ENCODE assay signal across 12 mouse cellular contexts in the genomic region with DNA sequence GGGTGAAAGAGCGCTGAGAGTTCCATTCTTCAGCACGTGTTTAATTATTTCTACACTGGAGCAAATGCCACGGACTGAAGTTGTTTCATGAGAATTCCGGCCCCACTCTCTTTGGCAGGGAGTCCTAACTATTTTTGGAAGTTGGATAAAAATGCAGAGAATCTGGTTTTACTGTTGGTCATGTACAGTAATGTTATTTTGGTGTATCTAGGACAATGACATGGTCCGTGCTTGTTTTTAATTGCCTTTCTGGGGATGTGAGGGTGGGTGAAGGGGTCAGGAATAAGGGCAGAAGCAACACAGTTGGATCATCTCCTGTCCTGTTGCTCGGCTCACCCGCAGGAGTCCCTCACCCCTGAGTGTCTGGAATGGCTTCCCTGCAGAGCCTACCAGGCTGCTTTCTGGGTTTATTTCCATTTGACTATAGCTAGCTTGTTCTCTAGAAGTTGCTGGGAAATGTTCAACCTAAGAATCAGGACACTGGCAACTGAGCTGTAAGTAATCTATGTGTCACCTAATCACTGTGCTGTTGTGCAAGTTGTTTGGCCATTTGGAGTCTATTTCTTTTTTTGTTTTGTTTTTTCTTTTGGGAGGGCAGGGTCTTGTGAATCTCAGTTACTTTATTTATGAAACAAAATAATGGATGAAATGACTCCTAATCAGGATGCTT. TPM values are rescaled to one million over a fixed set of nuclear protein-coding genes. Genes with fewer than 3 reads are reported as not detected.
A peak's percentile ranks its signal among the peaks of the same experiment; 100 is the strongest.
DNase-seq lines count a peak whose midpoint lies in the region; ATAC-seq and TF ChIP-seq lines count a peak whose summit lies in the region.
"Had no signal": no experiment of that assay in that cellular context is flagged by ENCODE, and none has a peak within 500 bp of the region (broad histone marks: within the 10 kb centered on the region; RNA-seq: fewer than 3 reads in every experiment).

No protein-coding gene starts in this region.

- no peak for DNase-seq in gastrocnemius, adult 2 months
- no peak for DNase-seq in gastrocnemius, adult 8-10 months (ENCODE audit: low spot score in 2 of 2)
- DNase-seq in limb, embryonic 14.5 days (ENCODE audit: low spot score), result peak; percentile 41
- DNase-seq in limb, embryonic 10.5 days (ENCODE audit: low spot score), result no peak
- peak; percentile 62 for DNase-seq in lung, postnatal 10 days
- DNase-seq in hindbrain, embryonic 10.5 days (ENCODE audit: low spot score), result no peak
- no peak for DNase-seq in frontal cortex, postnatal 25 days (ENCODE audit: low spot score in 2 of 2)
- DNase-seq: cerebellum, adult 8-10 months; thymus, postnatal 25 days had no signal

- H3K9ac ChIP-seq in limb, embryonic 14.5 days (ENCODE audit: low read depth, low read length, severe bottlenecking), result no peak overlapping the region
- H3K9ac ChIP-seq in kidney, embryonic 14.5 days (ENCODE audit: low read depth, low read length), result no peak overlapping the region
- H3K9ac ChIP-seq: forebrain, embryonic 15.5 days had no signal

- H3K9me3 ChIP-seq in limb, embryonic 14.5 days (ENCODE audit: control insufficient read depth, low read length), result no peaks in the 10 kb centered on the region
- H3K9me3 ChIP-seq in limb, embryonic 10.5 days (replicated peaks), result no peaks in the 10 kb centered on the region
- no peaks in the 10 kb centered on the region for H3K9me3 ChIP-seq in kidney, embryonic 14.5 days (ENCODE audit: control insufficient read depth, low read length)
- H3K9me3 ChIP-seq in hindbrain, embryonic 10.5 days, result no peaks in the 10 kb centered on the region
- H3K9me3 ChIP-seq: forebrain, embryonic 15.5 days; midbrain, embryonic 10.5 days had no signal

- 0 out of 2 replicates have a peak, but pooled peaks cover 5% of the 10 kb centered on the region for H3K4me1 ChIP-seq in limb, embryonic 14.5 days (ENCODE audit: control insufficient read depth, insufficient read depth, low read length)
- H3K4me1 ChIP-seq in limb, embryonic 10.5 days, result no peaks in the 10 kb centered on the region
- no peaks in the 10 kb centered on the region for H3K4me1 ChIP-seq in kidney, embryonic 14.5 days (ENCODE audit: control insufficient read depth, insufficient read depth, low read length)
- H3K4me1 ChIP-seq in hindbrain, embryonic 10.5 days (replicated peaks), result no peaks in the 10 kb centered on the region
- H3K4me1 ChIP-seq: forebrain, embryonic 15.5 days; midbrain, embryonic 10.5 days had no signal

- TF ChIP-seq POLR2A in limb, embryonic 14.5 days (IDR thresholded peaks at IDR 0.05; ENCODE audit: borderline replicate concordance, extremely low read depth, insufficient read depth, insufficient read length), result no peak

- no peak for TF ChIP-seq CTCF in gastrocnemius, adult 2 months (IDR thresholded peaks at IDR 0.05)

- no peaks in the 10 kb centered on the region for H3K27me3 ChIP-seq in limb, embryonic 14.5 days (ENCODE audit: control insufficient read depth, insufficient read depth, low read length)
- no peaks in the 10 kb centered on the region for H3K27me3 ChIP-seq in limb, embryonic 10.5 days (ENCODE audit: low read depth, poor library complexity, severe bottlenecking)
- no peaks in the 10 kb centered on the region for H3K27me3 ChIP-seq in kidney, embryonic 14.5 days (ENCODE audit: control insufficient read depth, insufficient read depth, low read length)
- no peaks in the 10 kb centered on the region for H3K27me3 ChIP-seq in hindbrain, embryonic 10.5 days (ENCODE audit: insufficient read depth, poor library complexity, severe bottlenecking)
- H3K27me3 ChIP-seq: forebrain, embryonic 15.5 days had no signal

- WGBS in limb, embryonic 14.5 days, result 57% methylated on average over 7 of the region's 7 CpGs
- WGBS in limb, embryonic 10.5 days, result 83% methylated on average over 7 of the region's 7 CpGs
- 56% methylated on average over 7 of the region's 7 CpGs for WGBS in kidney, embryonic 14.5 days
- 72% methylated on average over 7 of the region's 7 CpGs for WGBS in hindbrain, embryonic 10.5 days

- no peak for ATAC-seq in limb, embryonic 14.5 days (ENCODE audit: low FRiP score, low read depth)
- no peak for ATAC-seq in kidney, embryonic 14.5 days (ENCODE audit: low FRiP score, low TSS enrichment)
- ATAC-seq: forebrain, embryonic 15.5 days had no signal

- intact Hi-C loops in gastrocnemius, adult 2 months (cut with DNase I), result no loop called here

- H3K4me3 ChIP-seq in gastrocnemius, adult 2 months, result no peak overlapping the region
- H3K4me3 ChIP-seq in limb, embryonic 14.5 days (replicated peaks; ENCODE audit: low read length), result no peak overlapping the region
- H3K4me3 ChIP-seq in limb, embryonic 10.5 days, result no peak overlapping the region
- H3K4me3 ChIP-seq in kidney, embryonic 14.5 days (ENCODE audit: low read length), result no peak overlapping the region
- no peak overlapping the region for H3K4me3 ChIP-seq in hindbrain, embryonic 10.5 days
- H3K4me3 ChIP-seq: forebrain, embryonic 15.5 days; midbrain, embryonic 10.5 days had no signal

- no peaks in the 10 kb centered on the region for H3K36me3 ChIP-seq in limb, embryonic 14.5 days (ENCODE audit: control insufficient read depth, insufficient read depth, low read length)
- H3K36me3 ChIP-seq in limb, embryonic 10.5 days, result no peaks in the 10 kb centered on the region
- no peaks in the 10 kb centered on the region for H3K36me3 ChIP-seq in kidney, embryonic 14.5 days (ENCODE audit: control insufficient read depth, insufficient read depth, low read length)
- H3K36me3 ChIP-seq in hindbrain, embryonic 10.5 days, result no peaks in the 10 kb centered on the region
- H3K36me3 ChIP-seq: forebrain, embryonic 15.5 days; midbrain, embryonic 10.5 days had no signal

- H3K27ac ChIP-seq in gastrocnemius, adult 2 months, result 0 out of 2 replicates have a peak overlapping the region, but pooled peaks have one; percentile 6
- no peak overlapping the region for H3K27ac ChIP-seq in limb, embryonic 14.5 days (replicated peaks; ENCODE audit: low read depth, low read length)
- no peak overlapping the region for H3K27ac ChIP-seq in limb, embryonic 10.5 days
- peak overlapping the region; percentile 21; the same call in 1 of the 2 replicates for H3K27ac ChIP-seq in kidney, embryonic 14.5 days (ENCODE audit: low read depth, low read length)
- no peak overlapping the region for H3K27ac ChIP-seq in hindbrain, embryonic 10.5 days
- H3K27ac ChIP-seq: forebrain, embryonic 15.5 days; midbrain, embryonic 10.5 days had no signal

- no peak overlapping the region for H3K4me2 ChIP-seq in limb, embryonic 14.5 days (replicated peaks; ENCODE audit: low read depth, low read length, severe bottlenecking)
- H3K4me2 ChIP-seq in kidney, embryonic 14.5 days (replicated peaks; ENCODE audit: low read depth, low read length), result no peak overlapping the region
- H3K4me2 ChIP-seq: forebrain, embryonic 15.5 days had no signal

RNA-seq across cellular contexts. Expression of a gene that starts 48.1 kb away (rescaled TPM):
- 10 to 100 TPM in 1 of 2 experiments, 1 to 10 TPM in 1; 7.6 to 10.1 TPM for total RNA-seq in gastrocnemius, adult 2 months (2021)
- total RNA-seq in gastrocnemius, adult 8-10 months (2022), result 1 to 10 TPM; 6.7 to 8.1 (median 7.2) TPM
- 11.4 and 12.5 TPM in 2 replicates for polyA plus RNA-seq in limb, embryonic 14.5 days (2012; rRNA removed)
- polyA plus RNA-seq in limb, embryonic 14.5 days (2014; fragmentation: Nextera tagmentation; extraction: Ambion mirVana), result 15.5 and 15.8 TPM in 2 replicates
- polyA plus RNA-seq in limb, embryonic 10.5 days (2016; fragmentation: Nextera tagmentation; extraction: Ambion mirVana), result 14.9 and 15.6 TPM in 2 replicates
- 32.9 and 38.4 TPM in 2 replicates for polyA plus RNA-seq in kidney, embryonic 14.5 days (2014; fragmentation: Nextera tagmentation; extraction: Ambion mirVana)
- 11.1 and 12.6 TPM in 2 replicates for polyA plus RNA-seq in hindbrain, embryonic 10.5 days (2016; fragmentation: Nextera tagmentation; extraction: Ambion mirVana)

Comparison
In these comparisons a context has a peak if more than half of its experiments do, and no peak if none do; other contexts are left out.
1. DNase-seq: peak in limb, embryonic 14.5 days (single experiment) and lung, postnatal 10 days (single experiment); none in gastrocnemius, adult 2 months (single experiment), gastrocnemius, adult 8-10 months (0 of 2), limb, embryonic 10.5 days (single experiment), hindbrain, embryonic 10.5 days (single experiment) and frontal cortex, postnatal 25 days (0 of 2).
2. H3K27ac ChIP-seq: peak in gastrocnemius, adult 2 months (single experiment) and kidney, embryonic 14.5 days (single experiment); none in limb, embryonic 14.5 days (single experiment), limb, embryonic 10.5 days (single experiment) and hindbrain, embryonic 10.5 days (single experiment).